Mouse (Mus musculus) stomach, embryonic 16.5 days (tissue): ENCODE results near the gene Slc7a8. TPM values are rescaled to one million over a fixed set of nuclear protein-coding genes. Genes with fewer than 3 reads are reported as not detected.

Experiments used
- ATAC-seq: fragments of 200-750 bp; cut with Nextera tagmentation; 2 replicates; pipeline ENCODE4 v1.8.0; 2017; ENCODE audit warnings: moderate number of reproducible peaks, moderate TSS enrichment; ENCODE audit not compliant: insufficient read depth, low FRiP score
- H3K27ac ChIP-seq: fragments of 300-500 bp; sonication (generic); 2 replicates; pipeline ENCODE4 v1.5.1; 2014; ENCODE audit warnings: low read length
- H3K27me3 ChIP-seq: fragments of 300-500 bp; sonication (generic); 2 replicates; pipeline ENCODE4 v1.6.1; 2014; ENCODE audit warnings: low read length, control low read depth, mixed read lengths; ENCODE audit not compliant: control insufficient read depth, insufficient read depth
- H3K36me3 ChIP-seq: fragments of 300-500 bp; sonication (generic); 2 replicates; pipeline ENCODE4 v1.6.1; 2014; ENCODE audit warnings: low read length; ENCODE audit not compliant: control insufficient read depth, insufficient read depth
- H3K4me1 ChIP-seq: fragments of 300-500 bp; sonication (generic); 2 replicates; pipeline ENCODE4 v1.6.1; 2014; ENCODE audit warnings: low read length, control low read depth, mixed read lengths; ENCODE audit not compliant: control insufficient read depth, insufficient read depth
- H3K4me2 ChIP-seq: fragments of 300-500 bp; sonication (generic); 2 replicates; pipeline ENCODE4 v1.6.1; 2014; ENCODE audit warnings: low read depth, low read length, mixed read lengths
- H3K4me3 ChIP-seq: fragments of 300-500 bp; sonication (generic); replicated peaks from 2 replicates; pipeline ENCODE4 v1.5.1; 2014; ENCODE audit warnings: mild to moderate bottlenecking, low read length
- H3K9ac ChIP-seq: fragments of 300-500 bp; sonication (generic); 2 replicates; pipeline ENCODE4 v1.6.1; 2014; ENCODE audit warnings: low read length
- H3K9me3 ChIP-seq: fragments of 300-500 bp; sonication (generic); replicated peaks from 2 replicates; pipeline ENCODE4 v1.6.1; 2016; ENCODE audit warnings: low read length, control low read depth; ENCODE audit not compliant: control insufficient read depth
- WGBS: fragments of 180-500 bp; shearing (Covaris S2); extraction: QIAGEN DNeasy Blood & Tissue Kit; methylation state at CpG from one replicate; pipeline ENCODE4 v1.1.7; 2014; 5-methylcytosine and 5-hydroxymethylcytosine counted together
- polyA plus RNA-seq: library from polyadenylated mRNA; unstranded; fragments of >200 nt; fragmentation: Nextera tagmentation; extraction: Ambion mirVana; gene quantifications from 2 replicates; pipeline ENCODE4 v1.2.1, GENCODE M21; 2015

Gene Slc7a8
- polyA plus RNA-seq, 1 experiment from 2014 or later, result 10.2 TPM

- Histone ChIP-seq H3K4me2 (no peak overlapping the region), H3K27ac (no peak overlapping the region), H3K27me3 (no peaks in the 10 kb centered on the region), H3K9ac (no peak overlapping the region), H3K36me3 (no peaks in the 10 kb centered on the region), H3K4me1 (no peaks in the 10 kb centered on the region), H3K9me3 (no peaks in the 10 kb centered on the region), H3K4me3 (no peak overlapping the region)
- no peak for ATAC-seq
- 88% methylated on average over 11 of the region's 11 CpGs for WGBS
Observed at GRCm38 (mm10) chr14:54720041-54720440, 61.7 kb downstream of the Slc7a8 start.

DNA sequence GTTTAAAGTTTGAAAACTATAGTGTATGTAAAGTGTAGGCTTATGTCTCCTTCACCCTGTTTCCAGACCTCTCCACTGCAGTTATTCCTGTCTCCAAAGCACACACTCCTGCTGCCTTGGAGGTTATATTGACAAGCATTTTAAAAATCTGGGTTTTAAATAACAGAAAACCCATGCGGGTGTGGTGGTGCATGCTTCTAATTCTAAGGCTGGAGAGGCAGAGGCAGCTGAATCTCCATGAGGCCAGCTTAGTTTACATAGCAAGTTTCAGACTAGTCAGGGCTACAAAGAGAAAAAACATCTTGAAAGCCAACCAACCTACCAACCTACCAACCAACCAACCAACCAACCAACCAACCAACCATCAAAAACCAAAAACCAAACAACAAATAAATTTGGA lies 66.3 kb downstream of the Slc7a8 start:
- Histone ChIP-seq H3K27me3 (no peaks in the 10 kb centered on the region), H3K27ac (no peak overlapping the region), H3K4me1 (no peaks in the 10 kb centered on the region), H3K4me2 (no peak overlapping the region), H3K36me3 (no peaks in the 10 kb centered on the region), H3K9me3 (no peaks in the 10 kb centered on the region), H3K4me3 (no peak overlapping the region), H3K9ac (no peak overlapping the region)
- no peak for ATAC-seq
- WGBS, result 59% methylated on average over 1 of the region's 1 CpGs

DNA sequence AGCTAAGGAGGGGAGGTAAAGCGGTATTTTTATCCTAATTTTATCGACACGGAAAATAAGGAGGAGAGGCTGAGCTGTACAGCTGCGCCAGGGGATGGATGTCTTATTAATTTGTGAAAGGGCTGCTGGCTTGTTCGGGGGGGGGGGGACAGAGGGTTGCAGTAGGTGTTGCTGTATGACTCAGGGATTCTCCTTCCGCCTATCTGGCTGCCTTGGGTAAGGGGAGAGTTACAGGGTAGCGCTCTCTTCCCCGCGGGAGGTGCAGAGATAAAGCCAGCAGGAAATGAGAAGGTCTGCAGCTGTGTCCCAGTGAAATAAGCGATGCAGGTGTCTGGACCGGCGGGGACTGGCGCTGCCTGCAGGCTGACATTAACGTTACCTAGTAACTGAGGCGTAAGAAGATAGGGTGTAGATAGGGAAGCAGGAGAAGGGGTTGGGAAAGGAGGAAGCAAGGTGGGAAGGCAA lies 67.1 kb downstream of the Slc7a8 start:
- WGBS, result 3% methylated on average over 15 of the region's 15 CpGs
- Histone ChIP-seq H3K36me3 (no peaks in the 10 kb centered on the region), H3K9ac (0 out of 2 replicates have a peak overlapping the region, but pooled peaks have one; percentile 31), H3K27me3 (no peaks in the 10 kb centered on the region), H3K9me3 (no peaks in the 10 kb centered on the region), H3K4me3 (peak overlapping the region; percentile 43), H3K27ac (no peak overlapping the region), H3K4me2 (peak overlapping the region; percentile 70), H3K4me1 (no peaks in the 10 kb centered on the region)
- ATAC-seq, result no peak

GRCm38 (mm10) chr14:54714121-54714520 lies 67.6 kb downstream of the Slc7a8 start:
- Histone ChIP-seq H3K27ac (no peak overlapping the region), H3K9me3 (no peaks in the 10 kb centered on the region), H3K9ac (no peak overlapping the region; the same call in 1 of the 2 replicates), H3K4me1 (no peaks in the 10 kb centered on the region), H3K4me3 (peak overlapping the region; percentile 43), H3K36me3 (no peaks in the 10 kb centered on the region), H3K4me2 (peak overlapping the region; percentile 70), H3K27me3 (no peaks in the 10 kb centered on the region)
- under 1% methylated on average over 13 of the region's 13 CpGs for WGBS
- peak; percentile 45; the same call in 1 of the 2 replicates for ATAC-seq

DNA sequence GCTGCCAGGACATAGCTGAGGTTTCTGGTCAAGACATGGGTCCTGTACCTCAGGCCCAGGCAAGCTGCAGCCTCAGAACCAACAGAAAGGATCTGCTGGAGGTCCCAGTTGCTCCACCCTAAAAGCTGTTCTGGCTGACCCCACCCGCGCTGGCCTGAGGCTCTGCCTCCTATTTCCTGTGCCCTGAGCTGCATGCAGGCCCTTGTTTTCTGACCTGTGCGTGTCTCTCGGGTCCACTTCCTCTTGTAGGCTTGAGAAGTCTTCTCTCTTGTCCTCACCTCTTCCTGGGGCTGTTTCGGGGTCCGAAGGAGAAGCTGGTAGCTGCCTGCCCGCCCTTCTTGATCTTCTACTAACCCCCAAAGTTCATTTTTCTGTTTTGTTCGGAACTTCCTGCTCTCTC lies 68.9 kb downstream of the Slc7a8 start:
- Histone ChIP-seq H3K4me1 (no peaks in the 10 kb centered on the region), H3K36me3 (no peaks in the 10 kb centered on the region), H3K4me2 (no peak overlapping the region), H3K9ac (no peak overlapping the region), H3K9me3 (no peaks in the 10 kb centered on the region), H3K27ac (no peak overlapping the region), H3K27me3 (no peaks in the 10 kb centered on the region), H3K4me3 (no peak overlapping the region)
- WGBS, result 67% methylated on average over 8 of the region's 8 CpGs
- no peak for ATAC-seq

- 81% methylated on average over 7 of the region's 7 CpGs for WGBS
Observed at GRCm38 (mm10) chr14:54712074-54712473, 69.7 kb downstream of the Slc7a8 start, which contains the start of gene Cebpe. Gene Cebpe, minus strand, starts transcription at chr14:54712174.

DNA sequence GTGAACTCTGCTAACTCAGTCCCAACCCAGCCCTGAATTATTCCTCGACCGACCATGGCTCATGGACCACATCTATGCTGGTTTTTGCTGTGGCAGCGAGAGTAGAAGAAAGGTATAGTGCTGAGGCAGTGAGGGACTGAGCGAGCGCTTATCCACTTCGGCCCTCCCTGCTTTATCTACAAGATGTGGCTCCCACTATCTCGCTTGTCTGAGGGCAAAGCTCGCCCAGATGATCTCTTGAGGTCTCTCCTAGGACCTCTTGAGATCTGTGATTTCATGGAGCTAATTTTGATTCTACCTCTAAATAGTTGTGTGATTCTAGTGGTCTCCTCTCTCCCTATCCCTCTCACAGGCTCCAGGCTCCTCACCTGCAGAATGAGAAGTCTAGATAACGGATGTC lies 72.7 kb downstream of the Slc7a8 start:
- H3K36me3 ChIP-seq, result no peaks in the 10 kb centered on the region
- no peak overlapping the region for H3K4me2 ChIP-seq
- WGBS, result 78% methylated on average over 9 of the region's 9 CpGs
- no peaks in the 10 kb centered on the region for H3K27me3 ChIP-seq
- no peak overlapping the region for H3K27ac ChIP-seq
- H3K9me3 ChIP-seq, result no peaks in the 10 kb centered on the region
- no peak overlapping the region for H3K4me3 ChIP-seq
- no peaks in the 10 kb centered on the region for H3K4me1 ChIP-seq
- no peak overlapping the region for H3K9ac ChIP-seq
- no peak for ATAC-seq

More at GRCm38 (mm10) chr14:54712074-54712473, 69.7 kb downstream of the Slc7a8 start, which contains the start of gene Cebpe:
- Histone ChIP-seq H3K36me3 (no peaks in the 10 kb centered on the region), H3K27ac (no peak within 1 kb of the TSS), H3K27me3 (no peaks in the 10 kb centered on the region), H3K9ac (no peak within 1 kb of the TSS), H3K4me3 (no peak within 1 kb of the TSS), H3K4me1 (no peaks in the 10 kb centered on the region), H3K4me2 (no peak within 1 kb of the TSS), H3K9me3 (no peaks in the 10 kb centered on the region)
- no peak for ATAC-seq

DNA sequence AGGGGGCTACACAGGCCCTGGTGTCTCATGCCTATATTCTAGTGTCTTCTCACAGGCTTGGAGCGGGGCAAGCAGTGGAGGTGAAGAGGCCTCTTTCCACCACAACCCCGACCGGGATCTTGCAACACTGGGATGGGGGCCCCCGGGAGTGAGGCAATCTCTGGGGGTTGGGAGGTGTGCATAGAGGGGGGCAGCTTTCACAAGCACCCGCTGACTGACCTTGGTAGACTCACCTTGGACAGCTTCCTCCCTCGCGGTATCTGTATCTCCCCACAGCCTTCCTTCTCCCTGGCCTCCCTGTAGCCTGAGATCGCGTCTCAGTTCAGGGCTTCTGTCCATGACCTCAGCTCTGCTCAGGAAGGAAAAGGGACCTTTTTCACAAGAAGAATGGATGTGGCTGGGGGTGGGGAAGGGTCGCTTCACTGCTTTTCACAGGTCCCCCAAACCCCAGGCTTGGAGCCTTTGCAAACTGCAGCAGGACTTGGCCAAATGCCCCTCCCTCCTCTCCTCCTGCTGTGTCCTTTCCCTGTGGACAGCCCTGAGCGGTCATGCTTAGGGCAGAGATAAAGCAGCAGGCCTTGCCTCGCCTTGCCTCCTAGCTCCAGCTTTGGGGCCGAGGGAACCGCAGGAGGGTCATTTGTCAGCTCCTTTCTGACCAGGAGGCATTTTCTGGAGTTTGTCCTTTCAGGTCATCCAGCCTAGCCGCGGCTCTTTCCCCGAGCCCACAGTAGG lies 75.0 kb downstream of the Slc7a8 start:
- Histone ChIP-seq H3K27ac (no peak overlapping the region), H3K4me1 (no peaks in the 10 kb centered on the region), H3K36me3 (no peaks in the 10 kb centered on the region), H3K4me3 (no peak overlapping the region), H3K4me2 (no peak overlapping the region), H3K9me3 (no peaks in the 10 kb centered on the region), H3K9ac (0 out of 2 replicates have a peak overlapping the region, but pooled peaks have one; percentile 23), H3K27me3 (no peaks in the 10 kb centered on the region)
- WGBS, result 53% methylated on average over 17 of the region's 17 CpGs
- ATAC-seq, result no peak

GRCm38 (mm10) chr14:54705844-54706243 lies 75.9 kb downstream of the Slc7a8 start:
- no peaks in the 10 kb centered on the region for H3K27me3 ChIP-seq
- no peak overlapping the region for H3K9ac ChIP-seq
- no peaks in the 10 kb centered on the region for H3K36me3 ChIP-seq
- H3K9me3 ChIP-seq, result no peaks in the 10 kb centered on the region
- H3K4me3 ChIP-seq, result no peak overlapping the region
- H3K4me2 ChIP-seq, result no peak overlapping the region
- no peaks in the 10 kb centered on the region for H3K4me1 ChIP-seq
- peak; percentile 9; the same call in 1 of the 2 replicates for ATAC-seq
- H3K27ac ChIP-seq, result no peak overlapping the region
- 25% methylated on average over 5 of the region's 5 CpGs for WGBS
